Mouse (Mus musculus) forelimb bud, embryonic 11.5 days (tissue): ENCODE results near the gene Msx2.
A peak's percentile ranks its signal among the peaks of the same experiment; 100 is the strongest.

Experiments
- DNase-seq: peaks from one replicate; pipeline ENCODE4 v3.0.0-alpha.2; 2012; ENCODE audit warnings: low read depth, low spot score

Gene Msx2

DNA sequence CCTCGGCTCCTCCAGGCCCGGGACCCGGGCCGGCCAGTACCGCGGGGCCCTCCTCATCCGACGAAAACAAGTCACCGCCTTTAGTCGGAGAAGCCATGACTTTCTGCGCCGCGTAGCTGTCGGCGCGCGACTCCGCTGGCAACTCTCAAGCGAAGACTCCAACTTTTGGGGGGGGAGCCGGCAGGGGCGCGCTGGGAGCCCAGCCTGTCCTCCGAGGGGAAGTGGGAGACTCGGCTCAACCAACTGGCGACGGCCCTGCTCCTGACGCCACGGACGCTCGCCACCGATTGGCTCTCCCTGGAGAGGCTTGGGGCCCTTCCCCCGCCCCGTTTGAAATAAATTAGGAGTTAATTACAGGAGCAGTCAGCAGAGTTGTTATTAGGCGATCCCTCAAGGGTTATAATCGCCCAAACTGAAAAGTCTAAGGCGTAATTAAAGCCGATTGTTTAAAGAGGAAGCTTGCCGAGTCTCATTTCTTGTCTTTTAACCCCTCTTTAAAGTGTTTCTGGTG is at the start of gene Msx2:
Gene Msx2, minus strand, starts transcription at position 461 of the 511 bp plus-strand sequence.
- peak; percentile 80 for DNase-seq

DNA sequence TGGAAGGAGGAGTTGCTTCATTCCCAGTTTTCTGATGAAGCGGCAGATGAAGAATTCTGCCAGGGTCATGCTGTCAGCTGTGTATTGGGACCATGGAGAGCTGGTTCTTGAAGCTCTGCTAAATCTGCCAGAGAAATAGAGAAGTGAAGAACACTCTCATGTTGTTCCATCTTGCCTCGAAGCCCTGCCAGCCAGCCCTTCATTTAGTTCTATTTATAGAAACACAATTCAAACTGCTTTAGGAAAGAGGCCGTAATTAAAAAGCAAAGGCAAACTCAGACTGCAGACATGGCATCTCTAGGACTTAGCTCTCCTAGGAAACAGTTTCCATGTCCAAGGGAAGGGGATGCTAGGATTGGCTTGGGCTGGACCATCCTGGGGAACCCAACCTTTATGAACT is 48.6 kb upstream of the Msx2 start:
- no peak for DNase-seq

DNA sequence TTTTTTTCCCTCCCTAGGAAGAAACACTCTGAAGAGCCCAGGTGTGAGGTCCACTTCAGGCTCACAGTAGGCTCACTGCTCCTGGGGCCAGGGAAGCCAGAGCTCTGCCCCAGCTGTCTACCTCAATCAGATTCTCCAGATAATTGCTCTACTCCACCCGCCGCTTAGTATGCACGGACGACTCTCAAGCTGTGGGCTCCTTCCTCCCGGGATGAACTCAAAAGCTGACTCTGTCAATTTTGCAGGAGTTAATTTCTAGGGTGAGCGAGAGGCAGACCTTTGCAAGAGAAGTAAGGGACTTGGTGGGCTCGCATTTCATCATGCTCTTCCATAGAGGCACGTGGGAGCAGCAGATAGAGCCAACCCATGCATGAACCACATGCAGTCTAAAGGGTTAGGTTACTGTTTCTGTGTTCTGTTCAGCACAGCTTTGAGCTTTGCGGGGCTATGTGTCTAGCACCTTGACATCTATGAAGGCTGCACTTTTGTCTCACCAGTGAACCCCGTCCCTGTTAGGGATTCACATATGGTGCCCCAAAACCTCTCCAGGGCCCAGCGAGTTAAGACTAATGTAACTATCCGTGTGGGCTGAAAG is 47.6 kb upstream of the Msx2 start:
- no peak for DNase-seq

DNA sequence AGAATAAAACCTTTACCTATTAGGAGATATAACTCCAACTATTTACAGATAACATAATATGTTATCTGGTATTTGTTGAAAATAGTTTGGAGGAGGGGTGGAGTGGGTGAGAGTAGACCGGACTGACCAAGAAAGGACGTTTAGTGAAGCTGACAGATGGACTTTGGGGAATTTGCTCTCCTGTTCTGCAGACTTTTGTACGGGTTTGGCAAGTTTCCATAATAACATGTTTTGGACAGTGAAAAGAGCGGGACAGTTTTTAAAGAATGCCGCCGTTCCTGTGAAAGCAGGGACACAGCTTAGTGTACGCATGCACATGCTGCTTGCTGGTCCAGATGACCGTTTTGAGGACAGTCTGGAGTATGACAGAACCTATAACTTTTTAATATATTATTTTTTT is 46.9 kb upstream of the Msx2 start:
- no peak for DNase-seq

DNA sequence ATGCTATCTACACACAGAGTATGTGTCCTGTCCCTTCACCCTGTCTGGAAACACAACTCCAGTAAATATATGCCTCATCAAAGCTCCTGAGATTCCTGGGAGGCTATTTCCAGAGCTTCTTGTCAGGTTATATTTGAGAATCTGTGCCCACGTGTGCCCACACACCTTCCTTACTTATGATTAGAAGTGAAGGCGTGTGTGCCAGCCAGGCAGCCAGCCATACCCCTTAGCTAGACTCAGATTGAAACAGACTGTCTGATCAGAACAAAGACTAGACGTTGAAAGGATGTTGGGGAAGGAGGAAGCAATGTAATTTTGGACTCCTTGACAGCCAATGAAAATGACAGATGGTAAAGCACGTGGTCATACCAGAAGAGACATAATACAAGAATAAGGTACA is 45.4 kb upstream of the Msx2 start:
- no peak for DNase-seq

- no peak for DNase-seq
Observed at GRCm38 (mm10) chr13:53514574-53514973, 41.7 kb upstream of the Msx2 start.

DNA sequence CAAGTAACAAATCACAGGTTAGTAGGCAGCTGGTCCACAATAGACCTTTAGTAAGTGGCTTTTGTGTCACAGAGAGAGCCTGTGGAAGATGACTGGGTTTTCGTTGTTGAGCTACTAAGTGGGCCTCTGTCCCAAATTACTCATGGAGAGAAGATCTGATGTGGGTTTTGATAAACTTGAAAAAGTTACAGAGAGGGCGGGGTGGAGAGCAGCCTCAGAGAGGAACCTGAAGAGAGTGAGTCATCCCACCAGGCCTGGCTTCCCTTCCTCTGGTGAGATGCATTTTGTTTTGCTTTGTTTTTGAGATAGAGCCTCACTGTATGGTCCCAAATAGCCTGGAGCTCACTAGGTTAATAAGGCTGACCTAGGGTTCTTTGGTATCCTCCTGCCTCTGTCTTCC is 38.5 kb upstream of the Msx2 start:
- DNase-seq, result no peak

DNA sequence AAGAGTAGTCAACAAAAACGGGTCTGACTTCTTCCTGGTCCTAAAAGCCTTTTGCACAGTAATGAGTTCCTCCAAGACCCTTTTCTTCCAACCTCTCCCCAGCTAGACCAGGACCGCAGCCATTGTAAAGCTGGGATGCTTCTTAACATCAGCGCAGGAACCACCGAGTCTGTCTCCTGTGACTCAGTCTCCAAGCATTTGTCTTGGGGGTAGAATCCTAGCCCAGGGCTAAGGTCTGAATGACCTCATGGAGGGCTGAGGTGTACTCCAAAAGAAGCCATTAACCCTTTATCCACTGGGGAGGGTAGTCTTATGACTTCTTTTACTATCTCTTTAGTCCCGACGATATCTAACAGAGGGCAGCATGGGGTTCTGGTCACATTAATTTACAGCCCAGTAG is 29.5 kb upstream of the Msx2 start:
- DNase-seq, result no peak

GRCm38 (mm10) chr13:53501561-53502253 is 28.8 kb upstream of the Msx2 start:
- no peak for DNase-seq

- DNase-seq, result no peak
Observed at GRCm38 (mm10) chr13:53501057-53501456, 28.2 kb upstream of the Msx2 start.

- DNase-seq, result no peak
Observed at GRCm38 (mm10) chr13:53486512-53486911, 13.6 kb upstream of the Msx2 start.

DNA sequence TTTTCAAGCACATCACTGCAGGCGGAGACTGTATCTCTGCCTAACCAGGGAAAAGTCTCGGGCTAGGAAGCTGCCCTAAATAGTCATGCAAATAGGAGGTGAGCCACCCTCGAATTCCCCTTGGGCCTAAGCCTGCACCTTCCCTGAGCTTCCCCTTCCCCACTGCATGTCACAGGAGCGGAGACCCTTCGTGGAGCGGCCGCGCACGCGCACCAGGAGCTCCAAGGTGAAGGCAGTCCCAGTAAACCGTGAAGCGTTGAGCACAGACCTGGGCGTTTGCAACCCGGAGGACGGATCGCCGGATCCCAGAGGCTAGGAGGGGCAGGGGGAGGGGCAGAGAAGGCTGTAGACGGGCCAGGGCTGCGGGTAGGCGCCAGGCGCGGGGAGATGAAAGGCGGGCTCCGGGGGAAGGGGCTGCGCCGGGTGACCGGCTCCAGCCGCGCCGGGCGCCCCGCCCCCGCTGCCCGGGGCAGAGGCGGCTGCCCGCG is 2.9 kb upstream of the Msx2 start:
- peak; percentile 87 for DNase-seq

- DNase-seq, result no peak
Observed at GRCm38 (mm10) chr13:53474491-53474890, 1.6 kb upstream of the Msx2 start.

GRCm38 (mm10) chr13:53473991-53474390 is 1.1 kb upstream of the Msx2 start:
- no peak for DNase-seq

DNA sequence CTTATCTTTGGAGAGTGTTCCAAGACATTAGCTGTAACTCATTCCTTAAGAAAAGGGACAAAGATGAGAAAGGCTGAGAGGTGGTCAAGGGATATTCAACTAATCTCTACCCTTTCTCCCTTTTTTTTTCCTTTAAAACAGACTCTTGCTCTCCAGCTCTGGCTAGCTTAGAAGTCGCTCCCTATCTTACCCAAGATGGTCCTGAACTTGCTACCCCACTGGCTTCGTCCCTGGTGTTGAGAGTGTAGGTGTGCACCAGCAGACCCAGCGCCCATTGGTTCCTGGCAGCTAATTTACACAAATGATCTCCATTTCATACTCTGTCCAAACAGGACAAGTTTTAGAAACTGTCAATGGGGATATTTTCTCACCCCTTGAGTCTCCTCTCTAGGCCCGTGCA is 417 bp upstream of the Msx2 start:
- DNase-seq, result no peak

DNA sequence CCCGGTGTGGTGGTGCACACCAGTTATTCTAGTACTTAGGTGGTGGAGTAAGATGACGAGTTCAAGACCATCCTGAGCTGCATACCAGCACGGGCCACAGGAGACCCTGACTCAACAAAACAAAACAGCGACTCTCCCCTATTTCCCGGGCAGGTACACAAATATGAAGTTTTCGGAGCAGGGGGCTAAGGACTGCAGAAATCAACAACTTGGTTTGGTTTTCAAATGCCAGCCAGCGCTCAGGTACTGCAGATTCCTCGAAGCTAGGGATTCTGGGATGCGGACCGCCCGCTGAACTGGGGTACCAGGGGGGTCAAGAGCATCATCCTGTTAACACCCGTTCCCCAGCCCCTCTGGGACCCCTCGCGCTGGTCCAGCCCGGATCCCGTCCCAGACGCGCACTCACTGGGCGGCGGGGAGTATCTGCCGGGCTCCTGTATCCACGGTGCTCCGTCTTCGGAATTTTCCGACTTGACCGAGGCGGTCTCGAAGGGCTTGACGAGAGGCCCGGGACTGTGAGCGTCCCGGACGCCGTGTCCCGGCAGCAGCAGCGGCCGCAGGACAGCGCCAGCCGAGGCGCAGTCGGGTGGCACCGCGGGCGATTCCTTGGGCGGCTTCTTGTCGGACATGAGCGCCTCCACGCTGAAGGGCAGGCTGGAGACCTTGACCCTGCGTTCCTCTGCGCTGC is 804 bp downstream of the Msx2 start:
- DNase-seq, result no peak

DNA sequence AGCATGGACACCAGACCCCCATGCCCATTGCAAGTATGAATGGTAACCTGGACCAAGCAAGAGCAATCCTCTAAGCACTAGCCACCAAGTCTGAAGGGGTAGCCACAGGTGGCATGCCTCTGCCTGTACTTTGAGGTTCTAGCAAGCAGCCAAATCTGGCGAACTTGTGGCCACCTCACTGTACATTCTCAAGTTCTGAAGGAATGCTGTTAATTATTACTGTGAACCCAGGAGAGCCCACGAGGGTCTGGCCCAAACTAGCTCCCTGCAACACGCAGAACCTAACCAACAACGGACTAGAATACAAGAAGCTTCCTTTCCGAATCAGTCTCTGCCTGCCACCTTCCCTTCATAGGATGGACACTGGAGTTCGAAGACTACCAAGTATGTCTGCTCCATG is 1.5 kb downstream of the Msx2 start:
- no peak for DNase-seq

- DNase-seq, result no peak
Observed at GRCm38 (mm10) chr13:53470437-53471151, 2.3 kb downstream of the Msx2 start.

- no peak for DNase-seq
Observed at GRCm38 (mm10) chr13:53469756-53470155, 3.1 kb downstream of the Msx2 start.

- DNase-seq, result no peak
Observed at GRCm38 (mm10) chr13:53468171-53468570, 4.7 kb downstream of the Msx2 start.

- no peak for DNase-seq
Observed at GRCm38 (mm10) chr13:53466189-53466866, 6.5 kb downstream of the Msx2 start.
